Mouse (Mus musculus) naive thymus-derived CD4-positive, alpha-beta T cell, adult 5 months (primary cell): ENCODE measurements around the gene Neu3. TPM values are rescaled to one million over a fixed set of nuclear protein-coding genes. Genes with fewer than 3 reads are reported as not detected.

Experiments
- polyA plus RNA-seq: library from polyadenylated mRNA; unstranded; fragments of 100-300 nt; shearing (Covaris generic); gene quantifications from one replicate; pipeline ENCODE4 v1.2.1, GENCODE M21; 2017

Gene Neu3
- 2.4 TPM for polyA plus RNA-seq

GRCm38 (mm10) chr7:99828083-99828570, at the start of gene Neu3:
TSS of gene Neu3 (minus strand) at chr7:99828417.

GRCm38 (mm10) chr7:99863362-99863761, 35.1 kb upstream of the Neu3 start, which contains the start of gene Spcs2:
TSS of gene Spcs2 (minus strand) at chr7:99863462.

GRCm38 (mm10) chr7:99858813-99859585, 30.8 kb upstream of the Neu3 start, which contains the start of gene Xrra1:
TSS of gene Xrra1 (plus strand) at chr7:99859116.

DNA sequence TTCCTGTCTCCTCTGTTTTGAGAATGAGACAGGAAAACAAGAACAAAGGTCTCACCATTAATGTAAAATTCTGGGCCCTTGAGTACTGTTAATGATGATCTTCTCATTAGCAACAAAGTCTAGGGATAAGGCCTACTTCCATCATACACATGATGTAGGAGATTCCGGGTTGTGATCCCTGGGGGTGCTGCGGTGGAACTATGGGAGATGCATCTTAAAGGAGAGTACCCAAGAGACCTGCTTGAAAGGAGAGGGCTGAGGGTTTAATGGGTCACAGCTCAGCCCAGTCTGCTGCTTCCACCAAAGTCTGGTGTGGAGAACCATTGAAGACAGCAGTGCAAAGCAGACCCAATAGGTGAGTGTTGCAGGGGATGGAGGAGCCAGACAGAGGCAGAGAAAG, 65.0 kb downstream of the Neu3 start, which contains the start of gene Olfr521:
TSS of gene Olfr521 (plus strand) at position 301 of the 400 bp plus-strand sequence.

Other genes starting within 250 kb of the Neu3 start
- 0.47 TPM for gene Tpbgl, start 201.3 kb downstream of the Neu3 start, polyA plus RNA-seq
- gene Slco2b1, start 117.1 kb downstream of the Neu3 start, polyA plus RNA-seq, result not detected
- gene Olfr520, start 98.1 kb downstream of the Neu3 start, polyA plus RNA-seq, result not detected
- not detected for gene Olfr521, start 64.9 kb downstream of the Neu3 start, polyA plus RNA-seq
- not detected for gene Xrra1, start 30.7 kb upstream of the Neu3 start, polyA plus RNA-seq
- gene Spcs2, start 35.0 kb upstream of the Neu3 start, polyA plus RNA-seq, result 246 TPM
- gene Rnf169, start 152.0 kb upstream of the Neu3 start, polyA plus RNA-seq, result 9.3 TPM
- not detected for gene Chrdl2, start 177.8 kb upstream of the Neu3 start, polyA plus RNA-seq